Mouse (Mus musculus) forebrain, embryonic 16.5 days (tissue): ENCODE results near the gene 6430548M08Rik. TPM values are rescaled to one million over a fixed set of nuclear protein-coding genes. Genes with fewer than 3 reads are reported as not detected.

Experiments used
- ATAC-seq: fragments of 200-750 bp; cut with Nextera tagmentation; 2 replicates; pipeline ENCODE4 v1.8.0; 2017; ENCODE audit warnings: mild to moderate bottlenecking, moderate library complexity
- H3K27ac ChIP-seq: fragments of 300-500 bp; sonication (generic); 2 replicates; pipeline ENCODE4 v1.5.1; 2014; ENCODE audit warnings: low read length, control low read depth
- H3K27me3 ChIP-seq: fragments of 300-500 bp; sonication (generic); replicated peaks from 2 replicates; pipeline ENCODE4 v1.6.1; 2014; ENCODE audit warnings: low read length; ENCODE audit not compliant: control insufficient read depth, insufficient read depth
- H3K36me3 ChIP-seq: fragments of 300-500 bp; sonication (generic); 2 replicates; pipeline ENCODE4 v1.6.1; 2014; ENCODE audit not compliant: control insufficient read depth, insufficient read depth
- H3K4me1 ChIP-seq: fragments of 300-500 bp; sonication (generic); replicated peaks from 2 replicates; pipeline ENCODE4 v1.6.1; 2014; ENCODE audit warnings: low read length; ENCODE audit not compliant: control insufficient read depth, insufficient read depth
- H3K4me2 ChIP-seq: fragments of 300-500 bp; sonication (generic); 2 replicates; pipeline ENCODE4 v1.6.1; 2014; ENCODE audit warnings: mild to moderate bottlenecking, low read length, control low read depth
- H3K4me3 ChIP-seq: fragments of 300-500 bp; sonication (generic); replicated peaks from 2 replicates; pipeline ENCODE4 v1.5.1; 2014; ENCODE audit warnings: mild to moderate bottlenecking, low read length, control low read depth
- H3K9ac ChIP-seq: fragments of 300-500 bp; sonication (generic); replicated peaks from 2 replicates; pipeline ENCODE4 v1.6.1; 2014; ENCODE audit warnings: low read depth, low read length, control low read depth
- H3K9me3 ChIP-seq: fragments of 300-500 bp; sonication (generic); 2 replicates; pipeline ENCODE4 v1.6.1; 2016; ENCODE audit warnings: low read length; ENCODE audit not compliant: control insufficient read depth
- WGBS: fragments of 180-500 bp; shearing (Covaris S2); extraction: QIAGEN DNeasy Blood & Tissue Kit; methylation state at CpG from one replicate; pipeline ENCODE4 v1.1.7; 2014; 5-methylcytosine and 5-hydroxymethylcytosine counted together
- polyA plus RNA-seq: library from polyadenylated mRNA; unstranded; fragments of >200 nt; fragmentation: Nextera tagmentation; extraction: Ambion mirVana; gene quantifications from 2 replicates; pipeline ENCODE4 v1.2.1, GENCODE M21; 2015

Gene 6430548M08Rik
- polyA plus RNA-seq, 1 experiment from 2014 or later: 27.5 TPM

DNA sequence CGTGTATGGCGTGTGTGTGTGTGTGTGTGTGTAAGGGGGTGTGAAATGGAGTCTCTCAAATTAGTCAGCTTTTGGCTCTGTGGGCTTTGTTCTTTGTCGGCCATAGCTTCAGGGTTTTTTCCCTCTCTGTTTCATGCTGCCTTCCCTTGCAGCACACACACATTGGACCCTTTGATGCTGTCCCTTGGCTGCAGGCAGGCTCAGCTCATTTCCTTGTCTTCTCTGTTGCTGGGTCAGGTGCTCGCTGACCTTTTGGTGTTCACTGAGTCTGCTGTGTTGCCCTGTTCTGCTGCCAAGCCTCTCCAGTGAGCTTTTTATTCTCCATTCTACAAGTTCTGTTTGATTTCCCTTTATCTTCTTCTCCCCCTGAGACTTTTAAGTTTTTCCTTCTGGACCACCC, 15.6 kb downstream of the 6430548M08Rik start:
- no peak overlapping the region for H3K27ac ChIP-seq
- H3K4me2 ChIP-seq: no peak overlapping the region
- H3K9me3 ChIP-seq: no peaks in the 10 kb centered on the region
- no peaks in the 10 kb centered on the region for H3K27me3 ChIP-seq
- no peak overlapping the region for H3K4me3 ChIP-seq
- 41% methylated on average over 4 of the region's 4 CpGs for WGBS
- H3K36me3 ChIP-seq: no peaks in the 10 kb centered on the region
- ATAC-seq: no peak
- no peak overlapping the region for H3K9ac ChIP-seq
- peaks cover 11% of the 10 kb centered on the region; the same call in 1 of the 2 replicates for H3K4me1 ChIP-seq

DNA sequence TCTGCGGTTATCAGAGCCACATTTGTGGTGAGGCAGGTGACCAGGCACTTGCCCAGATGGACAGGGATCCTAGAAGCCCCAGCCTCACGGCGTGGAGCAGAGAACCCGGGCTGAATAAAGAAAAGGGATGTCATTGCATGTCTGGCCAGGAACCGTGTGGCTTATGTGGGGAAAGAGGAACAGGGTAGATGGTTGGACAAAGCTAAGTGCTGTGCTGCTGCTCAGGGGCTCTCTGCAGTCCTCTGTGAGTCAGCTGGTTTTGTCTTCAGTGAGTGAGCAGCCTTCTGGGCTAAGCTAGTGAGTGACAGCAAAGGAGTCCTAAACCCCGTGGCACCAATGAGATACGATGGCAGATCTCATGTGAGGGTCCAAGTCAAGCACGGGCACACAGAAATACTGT, 17.2 kb downstream of the 6430548M08Rik start:
- Histone ChIP-seq H3K9me3 (no peaks in the 10 kb centered on the region), H3K27me3 (no peaks in the 10 kb centered on the region), H3K4me2 (no peak overlapping the region), H3K4me1 (peaks cover 11% of the 10 kb centered on the region; the same call in 1 of the 2 replicates), H3K27ac (no peak overlapping the region), H3K9ac (no peak overlapping the region), H3K36me3 (no peaks in the 10 kb centered on the region), H3K4me3 (no peak overlapping the region)
- WGBS: 86% methylated on average over 8 of the region's 8 CpGs
- no peak for ATAC-seq

DNA sequence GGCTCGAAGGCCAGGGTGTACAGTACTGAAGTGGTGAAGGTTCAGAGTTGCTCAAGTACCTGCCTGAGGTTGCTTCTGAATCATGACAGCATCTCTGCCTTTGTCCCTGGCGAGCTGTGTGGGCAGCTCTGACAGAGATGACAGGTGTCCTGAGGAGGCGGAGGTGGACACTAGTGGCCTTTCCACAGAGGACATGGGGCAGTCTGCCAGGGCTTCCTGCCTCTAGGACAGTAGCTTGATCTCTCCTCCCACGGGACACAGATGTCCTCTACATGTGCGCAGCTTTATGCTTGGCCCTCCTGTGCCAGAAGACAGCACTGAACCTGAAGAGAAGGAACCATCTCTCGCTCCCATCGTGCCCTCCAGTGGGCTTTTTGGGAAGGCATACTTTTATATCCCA, 19.2 kb downstream of the 6430548M08Rik start:
- Histone ChIP-seq H3K4me3 (no peak overlapping the region), H3K4me2 (no peak overlapping the region), H3K36me3 (no peaks in the 10 kb centered on the region), H3K4me1 (peaks cover 20% of the 10 kb centered on the region), H3K9me3 (no peaks in the 10 kb centered on the region), H3K27ac (no peak overlapping the region), H3K9ac (no peak overlapping the region), H3K27me3 (no peaks in the 10 kb centered on the region)
- WGBS: 83% methylated on average over 7 of the region's 7 CpGs
- no peak for ATAC-seq

DNA sequence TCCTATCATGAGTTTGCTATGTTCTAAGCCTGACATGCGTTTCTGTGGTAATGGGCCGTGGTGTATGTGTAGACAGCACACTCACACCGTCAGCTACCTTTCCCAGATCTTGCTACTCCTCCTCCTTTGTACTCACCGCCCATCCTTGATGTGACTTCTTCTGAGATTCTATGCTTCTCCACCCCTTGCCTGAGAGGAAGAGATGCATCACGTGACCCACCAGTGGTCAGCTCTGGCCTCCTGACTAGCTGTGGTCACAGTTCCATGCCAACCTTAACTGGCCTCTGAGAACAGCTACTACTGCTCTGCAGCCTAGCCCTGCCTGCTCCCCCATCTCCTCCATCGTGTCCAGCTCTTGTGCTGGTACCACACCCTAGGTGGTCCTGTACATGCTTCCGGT, 21.7 kb downstream of the 6430548M08Rik start:
- H3K27ac ChIP-seq: no peak overlapping the region; the same call in 1 of the 2 replicates
- no peak overlapping the region for H3K4me2 ChIP-seq
- H3K4me1 ChIP-seq: peaks cover 13% of the 10 kb centered on the region
- ATAC-seq: no peak
- H3K4me3 ChIP-seq: no peak overlapping the region
- 90% methylated on average over 7 of the region's 7 CpGs for WGBS
- H3K9me3 ChIP-seq: no peaks in the 10 kb centered on the region
- no peaks in the 10 kb centered on the region for H3K36me3 ChIP-seq
- no peaks in the 10 kb centered on the region for H3K27me3 ChIP-seq
- no peak overlapping the region for H3K9ac ChIP-seq

DNA sequence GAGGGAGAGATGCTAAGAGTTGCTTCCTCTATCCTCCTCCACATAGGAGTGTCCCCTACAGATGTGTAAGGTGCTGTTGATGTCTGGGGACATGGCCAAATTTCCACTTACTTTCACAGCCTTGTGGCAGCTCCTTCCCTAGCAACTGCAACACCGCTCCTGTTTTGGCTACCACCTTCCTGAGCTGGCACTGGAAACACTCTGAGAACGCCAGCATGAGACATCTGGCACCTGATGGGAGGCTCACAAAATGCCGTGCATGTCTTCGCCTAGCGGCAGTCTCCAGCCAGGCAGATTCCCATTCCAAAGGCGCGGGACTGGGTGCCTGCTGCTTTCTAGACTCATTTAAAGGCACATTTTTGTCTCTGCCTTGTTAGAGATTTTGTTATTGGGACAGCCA, 22.7 kb downstream of the 6430548M08Rik start:
- no peak overlapping the region for H3K4me3 ChIP-seq
- WGBS: 35% methylated on average over 7 of the region's 7 CpGs
- H3K4me1 ChIP-seq: peaks cover 15% of the 10 kb centered on the region
- no peaks in the 10 kb centered on the region for H3K9me3 ChIP-seq
- H3K36me3 ChIP-seq: no peaks in the 10 kb centered on the region
- H3K4me2 ChIP-seq: no peak overlapping the region
- peak overlapping the region; percentile 69 for H3K27ac ChIP-seq
- no peak overlapping the region for H3K9ac ChIP-seq
- ATAC-seq: peak; percentile 88
- no peaks in the 10 kb centered on the region for H3K27me3 ChIP-seq

DNA sequence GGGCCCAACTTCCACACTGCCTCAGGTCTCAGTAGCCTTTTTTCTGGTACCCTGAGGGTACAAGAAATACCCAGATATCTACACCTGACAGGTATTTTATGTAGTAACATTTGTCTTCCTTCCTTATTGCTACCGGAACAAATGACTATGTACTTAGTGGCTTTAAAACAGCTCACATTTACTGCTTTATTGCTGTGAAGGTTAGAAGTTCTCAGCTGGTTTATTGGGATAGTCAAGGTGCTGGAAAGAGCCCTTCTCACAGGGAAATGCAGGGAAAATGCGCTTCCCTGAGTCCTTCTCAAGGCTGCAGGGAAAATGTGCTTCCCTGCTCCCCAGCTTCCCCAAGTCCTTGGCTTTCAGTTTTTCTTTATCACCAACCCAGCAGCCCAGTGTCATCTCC, 25.0 kb downstream of the 6430548M08Rik start:
- no peak overlapping the region for H3K4me3 ChIP-seq
- no peaks in the 10 kb centered on the region for H3K36me3 ChIP-seq
- no peak overlapping the region for H3K4me2 ChIP-seq
- ATAC-seq: no peak
- no peaks in the 10 kb centered on the region for H3K9me3 ChIP-seq
- no peak overlapping the region for H3K9ac ChIP-seq
- H3K27me3 ChIP-seq: no peaks in the 10 kb centered on the region
- no peak overlapping the region for H3K27ac ChIP-seq
- peaks cover 22% of the 10 kb centered on the region for H3K4me1 ChIP-seq
- WGBS: 92% methylated on average over 2 of the region's 2 CpGs

DNA sequence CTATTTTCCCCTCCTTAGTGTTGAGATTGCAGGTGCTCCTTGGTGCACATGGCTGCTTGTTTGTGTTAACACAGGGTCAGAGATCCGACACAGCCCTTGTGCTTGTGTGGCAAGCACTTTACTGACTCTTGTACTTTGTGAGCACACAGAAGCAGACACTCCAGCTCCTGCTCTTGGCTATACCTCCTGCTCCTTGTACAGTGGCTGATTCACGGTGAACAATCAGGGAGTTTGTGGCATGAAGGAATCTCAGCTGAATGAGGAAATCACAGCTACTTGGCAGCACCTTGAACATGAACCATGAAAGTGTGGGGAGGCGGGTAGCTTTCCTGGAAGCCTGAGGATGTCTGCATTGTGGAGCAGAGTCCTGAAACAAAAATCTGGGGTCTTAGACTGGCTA, 26.8 kb downstream of the 6430548M08Rik start:
- H3K27ac ChIP-seq: no peak overlapping the region
- no peaks in the 10 kb centered on the region for H3K9me3 ChIP-seq
- H3K36me3 ChIP-seq: no peaks in the 10 kb centered on the region
- no peak overlapping the region for H3K4me2 ChIP-seq
- peaks cover 32% of the 10 kb centered on the region for H3K4me1 ChIP-seq
- no peak overlapping the region for H3K4me3 ChIP-seq
- 59% methylated on average over 3 of the region's 3 CpGs for WGBS
- H3K27me3 ChIP-seq: no peaks in the 10 kb centered on the region
- no peak for ATAC-seq
- no peak overlapping the region for H3K9ac ChIP-seq

DNA sequence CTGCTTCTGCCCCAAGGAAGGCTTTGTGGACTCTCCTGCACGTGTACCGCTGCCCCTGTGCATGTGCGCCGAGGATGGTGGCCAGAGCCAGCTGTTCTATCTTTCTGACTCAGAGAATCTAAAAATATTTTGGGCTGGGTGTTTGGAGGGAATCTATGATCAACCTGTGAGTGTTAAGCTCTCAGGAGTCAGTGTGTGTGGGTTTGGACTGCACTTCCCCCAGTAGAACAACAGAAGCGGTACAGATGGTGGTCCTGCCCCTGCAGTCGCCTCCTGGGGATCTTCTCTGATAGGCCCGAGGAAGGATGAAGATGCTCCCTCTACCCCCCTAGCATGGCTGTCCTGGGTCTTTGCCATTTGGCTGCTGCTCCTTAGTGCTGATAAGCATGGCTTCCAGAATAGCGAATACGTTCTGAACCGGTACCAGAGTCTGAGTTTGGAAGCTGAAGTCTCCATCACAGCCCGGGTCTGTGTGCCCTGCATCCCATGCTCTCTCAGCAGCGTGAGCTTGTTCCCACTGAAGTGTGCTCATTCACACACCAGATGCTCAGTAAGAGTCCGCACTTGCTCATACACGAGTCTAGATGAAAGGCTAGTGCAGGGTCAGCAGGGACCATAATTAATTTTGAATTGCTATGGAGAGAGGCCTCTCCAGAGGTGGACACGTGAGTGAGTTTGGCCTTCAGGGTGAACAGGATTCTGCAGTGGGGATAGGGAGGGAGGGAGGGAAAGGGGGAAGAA, 30.1 kb downstream of the 6430548M08Rik start:
- H3K27ac ChIP-seq: peak overlapping the region; percentile 77
- H3K4me2 ChIP-seq: no peak overlapping the region
- peak; percentile 70 for ATAC-seq
- H3K9me3 ChIP-seq: no peaks in the 10 kb centered on the region
- H3K4me1 ChIP-seq: peaks cover 19% of the 10 kb centered on the region
- no peaks in the 10 kb centered on the region for H3K36me3 ChIP-seq
- 52% methylated on average over 15 of the region's 15 CpGs for WGBS
- H3K27me3 ChIP-seq: no peaks in the 10 kb centered on the region
- no peak overlapping the region for H3K4me3 ChIP-seq
- H3K9ac ChIP-seq: peak overlapping the region; percentile 13; the same call in 1 of the 2 replicates

DNA sequence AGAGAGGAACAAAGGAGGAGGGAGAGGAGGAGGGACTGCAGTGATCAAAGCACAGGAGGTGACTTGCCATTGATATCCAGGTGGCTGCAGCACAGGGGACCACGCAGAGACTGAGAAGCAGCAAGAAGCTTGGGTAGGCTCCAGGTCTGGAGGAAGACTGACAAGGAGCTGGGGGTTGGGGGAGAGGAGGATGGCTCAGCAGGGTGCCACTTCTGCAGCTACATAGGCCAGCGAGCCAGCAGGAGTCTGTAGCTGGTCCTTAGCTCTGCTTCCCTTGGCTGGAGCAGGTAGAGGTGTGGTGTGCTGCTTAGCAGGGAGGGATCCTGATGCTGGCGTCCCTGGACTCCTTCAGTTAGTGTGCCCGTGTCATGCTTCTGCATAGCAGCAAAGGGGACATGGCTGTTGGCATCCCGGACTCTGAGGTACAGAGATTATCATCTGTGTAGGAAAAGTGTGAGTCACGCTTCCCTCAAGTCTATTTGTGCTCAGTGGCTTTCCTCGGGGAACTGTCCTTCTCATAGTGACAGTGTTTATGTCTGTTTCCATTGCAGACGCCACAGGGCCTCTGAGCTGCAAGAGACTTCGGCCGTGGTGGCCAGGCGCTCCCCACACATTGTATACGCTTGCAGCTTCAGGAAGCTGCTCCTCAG, 30.8 kb downstream of the 6430548M08Rik start:
- Histone ChIP-seq H3K4me3 (no peak overlapping the region), H3K27ac (peak overlapping the region; percentile 77), H3K4me2 (no peak overlapping the region), H3K4me1 (peaks cover 19% of the 10 kb centered on the region), H3K27me3 (no peaks in the 10 kb centered on the region), H3K36me3 (no peaks in the 10 kb centered on the region), H3K9me3 (no peaks in the 10 kb centered on the region), H3K9ac (peak overlapping the region; percentile 10; the same call in 1 of the 2 replicates)
- 55% methylated on average over 12 of the region's 12 CpGs for WGBS
- ATAC-seq: peak; percentile 79
